Mouse (Mus musculus) kidney, adult 2 months (tissue): ENCODE measurements around the gene Cd163. TPM values are rescaled to one million over a fixed set of nuclear protein-coding genes. Genes with fewer than 3 reads are reported as not detected.
A peak's percentile ranks its signal among the peaks of the same experiment; 100 is the strongest.

Experiments
- DNase-seq: peaks from one replicate; pipeline ENCODE4 v3.0.0; 2021
- H3K27ac ChIP-seq: fragments of 200-500 bp; 2 replicates; pipeline ENCODE4 v1.5.1; 2012; ENCODE audit warnings: low read depth, low read length, control low read depth, inconsistent platforms; ENCODE audit not compliant: insufficient read depth
- H3K27me3 ChIP-seq: fragments of 200-500 bp; replicated peaks from 2 replicates; pipeline ENCODE4 v1.6.1; 2012; ENCODE audit warnings: mild to moderate bottlenecking, moderate library complexity, low read length, inconsistent platforms; ENCODE audit not compliant: control insufficient read depth, insufficient read depth
- H3K36me3 ChIP-seq: fragments of 200-500 bp; 2 replicates; pipeline ENCODE4 v1.6.1; 2012; ENCODE audit warnings: mild to moderate bottlenecking, moderate library complexity, low read length, inconsistent platforms; ENCODE audit not compliant: control insufficient read depth, insufficient read depth
- H3K4me1 ChIP-seq: fragments of 200-500 bp; 2 replicates; pipeline ENCODE4 v1.6.1; 2011; ENCODE audit warnings: low read length; ENCODE audit not compliant: control insufficient read depth, insufficient read depth
- H3K4me3 ChIP-seq: fragments of 200-500 bp; 2 replicates; pipeline ENCODE4 v1.5.1; 2011; ENCODE audit warnings: mild to moderate bottlenecking, low read depth, low read length, control low read depth; ENCODE audit not compliant: insufficient read depth
- CTCF ChIP-seq: fragments of 200-500 bp; conservative IDR thresholded peaks from 2 replicates; pipeline ENCODE4 v1.5.1; 2011; ENCODE audit warnings: low read depth, mild to moderate bottlenecking, control low read depth, low read length, moderate library complexity, mixed read lengths; ENCODE audit not compliant: insufficient read depth, insufficient read length
- POLR2A ChIP-seq: fragments of 200-500 bp; IDR thresholded peaks from one replicate; pipeline ENCODE4 v1.6.1; 2011; ENCODE audit warnings: low read depth, low read length, control low read depth
- WGBS: fragments of 180-500 bp; shearing (Covaris S2); methylation state at CpG from one replicate; pipeline ENCODE4 v1.1.7; 2018; 5-methylcytosine and 5-hydroxymethylcytosine counted together
- polyA plus RNA-seq: library from polyadenylated mRNA; depleted of rRNA; stranded (reverse); fragments of >200 nt; gene quantifications from 2 replicates; pipeline ENCODE4 v1.2.3, GENCODE M21; 2012

Gene Cd163
- polyA plus RNA-seq, 1 experiment, result 0.39 TPM

DNA sequence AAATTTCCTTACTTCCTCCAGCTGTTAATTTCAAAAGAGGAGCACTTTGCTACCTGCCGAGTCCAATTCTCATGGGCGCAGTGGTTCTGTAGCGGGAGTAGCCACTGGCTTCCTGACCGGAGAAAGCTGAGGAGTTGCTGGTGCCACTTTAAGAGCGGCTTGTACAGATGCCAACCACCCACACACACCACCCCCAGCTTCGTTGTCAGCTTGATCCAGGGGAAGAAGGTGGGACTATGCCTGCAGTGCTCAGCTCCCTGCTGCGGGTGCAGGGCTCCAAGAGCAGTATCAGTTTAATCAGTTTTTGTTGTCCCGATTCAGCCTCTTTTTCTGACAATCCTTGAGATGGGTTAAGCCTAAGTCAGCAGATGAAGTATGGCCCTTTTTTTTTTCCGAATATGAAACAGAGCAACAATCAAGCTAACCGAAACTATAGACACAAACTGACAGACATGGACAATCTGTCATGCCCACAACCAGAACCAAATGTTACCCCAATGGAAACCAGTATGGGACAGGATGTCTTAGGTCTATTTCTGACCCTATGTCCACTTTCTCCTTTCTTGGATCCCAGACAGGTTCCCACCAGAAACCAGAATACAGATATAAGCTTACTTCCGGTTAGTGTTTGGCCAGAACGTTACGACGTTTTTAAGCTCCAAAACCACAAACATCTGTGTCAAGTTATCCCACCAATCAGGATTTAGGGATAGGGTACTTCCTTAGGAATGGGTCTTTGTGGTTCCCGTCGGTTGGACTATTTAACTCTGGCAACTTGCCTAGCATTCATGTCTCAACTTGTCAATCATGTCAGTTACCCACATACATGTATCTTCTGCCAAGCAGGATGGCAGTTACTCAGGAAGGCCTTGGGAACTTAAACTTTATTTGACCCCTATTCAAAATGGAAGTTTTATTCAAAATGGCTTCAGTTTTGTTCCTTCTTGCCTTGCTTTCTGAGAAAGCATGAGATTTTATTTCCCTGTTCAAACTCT is 17.3 kb downstream of the Cd163 start:
- no peak for TF ChIP-seq POLR2A
- TF ChIP-seq CTCF, result no peak
- Histone ChIP-seq H3K4me1 (no peaks in the 10 kb centered on the region), H3K4me3 (no peak overlapping the region)

DNA sequence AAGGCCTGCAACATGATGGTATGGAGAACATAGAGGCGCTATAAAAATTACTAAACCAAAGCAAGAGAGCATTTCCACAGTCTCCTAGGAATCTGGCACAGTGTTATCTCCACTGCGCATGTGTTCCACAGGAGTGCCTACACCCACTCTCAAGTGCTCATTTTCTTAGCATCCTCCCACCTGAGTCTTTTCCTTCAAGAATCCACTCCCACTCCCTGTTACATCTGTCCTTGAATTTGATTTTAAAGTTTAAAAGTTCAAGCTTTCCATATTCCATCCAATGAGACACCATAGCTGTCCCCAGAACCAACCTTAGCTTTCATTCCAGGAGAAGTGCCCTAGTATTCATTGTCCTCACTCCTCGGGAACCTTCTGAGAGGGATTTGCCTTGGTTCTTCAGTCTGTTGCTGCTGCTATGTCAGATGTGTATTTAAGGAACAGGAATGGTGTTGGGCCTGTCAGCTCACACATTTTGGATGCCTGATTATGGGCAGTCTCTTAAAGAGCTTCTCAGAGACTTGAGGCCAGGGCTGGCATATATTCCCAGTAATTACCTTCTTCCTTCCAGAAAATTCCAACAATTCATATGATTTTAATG is 24.0 kb downstream of the Cd163 start:
- no peak for DNase-seq
- WGBS, result 89% methylated on average over 3 of the region's 3 CpGs
- no peaks in the 10 kb centered on the region for H3K27me3 ChIP-seq
- no peaks in the 10 kb centered on the region for H3K36me3 ChIP-seq
- H3K27ac ChIP-seq, result no peak overlapping the region
- no peaks in the 10 kb centered on the region for H3K4me1 ChIP-seq
- no peak overlapping the region for H3K4me3 ChIP-seq
- TF ChIP-seq POLR2A, result no peak
- TF ChIP-seq CTCF, result no peak

More for the DNA sequence above, 17.3 kb downstream of the Cd163 start:
- Histone ChIP-seq H3K36me3 (no peaks in the 10 kb centered on the region), H3K27me3 (no peaks in the 10 kb centered on the region), H3K27ac (no peak overlapping the region)
- no peak for DNase-seq
- 58% methylated on average over 16 of the region's 16 CpGs for WGBS

DNA sequence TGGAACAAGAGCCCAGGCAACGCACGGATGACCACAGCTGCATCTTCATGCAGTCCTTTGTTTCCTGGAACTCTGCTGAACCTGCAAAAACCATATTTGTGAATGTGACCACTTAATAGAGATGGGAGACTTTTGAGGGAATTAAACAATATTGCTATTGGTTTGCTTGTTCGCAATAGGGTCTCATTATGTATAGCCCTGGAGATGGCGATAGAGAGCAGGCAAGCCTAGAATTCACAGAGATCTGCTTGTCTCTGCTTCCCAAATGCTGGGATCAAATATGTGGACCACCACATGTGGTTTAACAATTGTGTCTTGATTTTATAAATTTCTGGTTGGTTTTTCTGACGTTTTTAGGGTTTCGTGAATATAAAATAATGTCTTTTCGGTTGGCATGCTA is 25.2 kb downstream of the Cd163 start:
- H3K4me1 ChIP-seq, result no peaks in the 10 kb centered on the region
- TF ChIP-seq POLR2A (no peak), CTCF (0 out of 2 replicates have a peak, but pooled peaks have one; percentile 16)

DNA sequence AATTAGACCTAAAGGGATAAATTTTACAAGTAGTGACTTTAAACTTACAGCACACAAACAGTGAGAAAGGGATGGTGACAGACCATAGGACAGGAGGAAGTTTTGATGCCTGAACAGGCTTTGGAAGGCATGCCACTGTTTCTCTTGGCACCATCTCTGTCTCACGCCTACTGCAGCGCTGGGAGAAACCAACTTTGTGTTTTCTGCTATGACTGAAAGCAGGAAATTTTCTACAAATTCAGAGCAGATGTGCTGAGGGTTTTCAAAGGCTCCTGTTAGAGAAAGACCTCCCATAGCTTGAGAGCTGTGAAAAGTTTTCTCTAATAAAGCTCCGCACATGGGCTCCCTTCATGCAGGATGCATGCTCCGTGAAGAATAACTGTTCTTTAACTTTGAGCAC is 40.6 kb downstream of the Cd163 start:
- no peak overlapping the region for H3K27ac ChIP-seq
- H3K4me3 ChIP-seq, result no peak overlapping the region
- no peak for TF ChIP-seq CTCF
- no peak for TF ChIP-seq POLR2A
- WGBS, result 82% methylated on average over 4 of the region's 4 CpGs
- H3K36me3 ChIP-seq, result no peaks in the 10 kb centered on the region
- H3K4me1 ChIP-seq, result no peaks in the 10 kb centered on the region
- no peak for DNase-seq
- H3K27me3 ChIP-seq, result no peaks in the 10 kb centered on the region

More for the DNA sequence above, 25.2 kb downstream of the Cd163 start:
- no peak overlapping the region for H3K27ac ChIP-seq
- no peaks in the 10 kb centered on the region for H3K36me3 ChIP-seq
- peak; percentile 17 for DNase-seq
- no peak overlapping the region for H3K4me3 ChIP-seq
- H3K27me3 ChIP-seq, result no peaks in the 10 kb centered on the region
- 88% methylated on average over 7 of the region's 7 CpGs for whole genome bisulfite sequencing

DNA sequence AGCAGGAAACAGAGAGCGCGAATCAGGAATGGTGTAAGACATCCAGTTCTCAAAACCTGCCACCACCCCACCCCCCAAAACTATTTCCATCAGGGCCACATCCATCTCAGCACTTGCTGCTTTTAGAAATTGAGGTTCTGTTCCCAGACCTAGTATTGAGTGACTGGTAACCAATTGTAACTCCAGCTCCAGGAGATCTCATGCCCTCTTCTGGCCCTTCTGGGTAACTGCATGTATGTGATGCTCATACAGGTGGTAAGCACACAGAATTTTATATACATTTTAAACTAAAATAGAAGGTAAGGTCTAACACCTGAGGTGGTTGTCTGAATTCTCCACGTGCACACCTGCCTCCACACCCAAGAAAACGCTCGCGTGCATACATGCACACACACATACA is 42.2 kb downstream of the Cd163 start:
- 84% methylated on average over 6 of the region's 6 CpGs for WGBS
- Histone ChIP-seq H3K4me1 (no peaks in the 10 kb centered on the region), H3K27me3 (no peaks in the 10 kb centered on the region), H3K36me3 (no peaks in the 10 kb centered on the region), H3K27ac (no peak overlapping the region), H3K4me3 (no peak overlapping the region)
- TF ChIP-seq CTCF (no peak), POLR2A (no peak)
- DNase-seq, result no peak

DNA sequence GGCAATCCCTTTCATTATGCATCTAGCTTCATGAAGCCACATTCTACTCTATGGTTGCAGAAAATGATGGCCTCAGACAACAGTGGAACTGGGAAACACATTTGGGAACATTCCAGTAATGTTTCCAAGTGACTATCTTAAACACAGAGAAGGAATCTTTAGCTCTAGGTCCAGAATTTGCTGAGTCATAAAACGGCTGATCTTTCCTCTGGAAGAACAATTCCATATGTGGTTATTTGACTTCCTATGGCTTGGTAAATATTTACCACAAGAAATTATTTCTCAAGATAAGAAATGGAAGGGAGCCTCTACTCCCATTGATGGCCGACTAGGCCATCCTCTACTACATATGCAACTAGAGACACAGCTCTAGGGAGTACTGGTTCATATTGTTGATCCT is 48.8 kb downstream of the Cd163 start:
- Histone ChIP-seq H3K4me3 (no peak overlapping the region), H3K4me1 (no peaks in the 10 kb centered on the region), H3K27ac (no peak overlapping the region), H3K36me3 (no peaks in the 10 kb centered on the region), H3K27me3 (no peaks in the 10 kb centered on the region)
- TF ChIP-seq POLR2A (no peak), CTCF (no peak)
- 76% methylated on average over 2 of the region's 2 CpGs for WGBS
- no peak for DNase-seq

DNA sequence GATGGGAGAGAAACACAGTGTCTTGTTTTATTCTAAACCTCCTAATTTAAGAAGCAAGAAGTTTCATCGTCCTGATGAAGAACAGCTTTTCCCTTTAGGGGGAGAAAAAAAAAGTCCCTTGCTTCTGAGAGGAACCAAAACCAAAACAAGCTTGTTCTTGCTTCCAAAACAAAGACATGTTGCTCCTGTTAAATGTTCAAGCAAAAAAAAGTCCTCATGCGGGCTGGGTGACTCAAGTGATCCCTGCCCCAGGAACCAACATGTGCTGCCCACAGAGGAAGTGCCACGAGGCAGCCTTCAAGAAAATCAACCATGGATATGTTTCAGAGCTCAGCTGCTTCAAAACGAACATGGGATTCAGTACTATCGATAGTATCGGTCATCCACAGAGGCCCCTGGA is 54.5 kb downstream of the Cd163 start:
- WGBS, result 86% methylated on average over 6 of the region's 6 CpGs
- H3K4me3 ChIP-seq, result no peak overlapping the region
- H3K27me3 ChIP-seq, result no peaks in the 10 kb centered on the region
- H3K4me1 ChIP-seq, result no peaks in the 10 kb centered on the region
- TF ChIP-seq POLR2A, result no peak
- TF ChIP-seq CTCF, result no peak
- no peaks in the 10 kb centered on the region for H3K36me3 ChIP-seq
- DNase-seq, result no peak
- no peak overlapping the region for H3K27ac ChIP-seq
